Mouse (Mus musculus) gonadal fat pad, adult 2 months (tissue): ENCODE results near the gene Lrrc42. TPM values are rescaled to one million over a fixed set of nuclear protein-coding genes. Genes with fewer than 3 reads are reported as not detected.

Source experiments
- DNase-seq: peaks from one replicate; pipeline ENCODE4 v3.0.0-alpha.2; 2012; ENCODE audit warnings: low read depth
- polyA plus RNA-seq: library from polyadenylated mRNA; depleted of rRNA; stranded (reverse); fragments of >200 nt; gene quantifications from 2 replicates; pipeline ENCODE4 v1.2.3, GENCODE M21; 2012

The Lrrc42 gene
- polyA plus RNA-seq, 1 experiment, result 7.7 TPM

DNA sequence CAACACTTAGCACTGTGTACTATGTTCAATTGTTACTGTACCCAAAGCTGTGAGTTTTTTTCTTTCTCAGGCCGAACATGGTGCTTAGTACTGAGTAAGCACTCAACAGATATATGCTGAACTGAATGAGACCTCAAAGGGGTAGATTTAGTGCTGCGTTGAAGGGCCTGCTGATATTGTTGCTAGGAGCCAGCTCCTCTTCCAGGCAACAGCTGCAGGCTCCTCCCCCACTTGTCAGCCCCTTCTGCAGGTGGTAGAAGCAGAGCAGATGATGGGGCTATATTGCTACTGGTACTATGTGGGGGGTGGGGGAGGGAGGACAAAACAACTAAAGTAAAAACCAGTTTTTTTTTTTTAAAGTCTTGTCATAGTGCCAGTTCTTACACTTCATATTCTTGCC is 3.9 kb downstream of the Lrrc42 start:
- DNase-seq, result no peak

DNA sequence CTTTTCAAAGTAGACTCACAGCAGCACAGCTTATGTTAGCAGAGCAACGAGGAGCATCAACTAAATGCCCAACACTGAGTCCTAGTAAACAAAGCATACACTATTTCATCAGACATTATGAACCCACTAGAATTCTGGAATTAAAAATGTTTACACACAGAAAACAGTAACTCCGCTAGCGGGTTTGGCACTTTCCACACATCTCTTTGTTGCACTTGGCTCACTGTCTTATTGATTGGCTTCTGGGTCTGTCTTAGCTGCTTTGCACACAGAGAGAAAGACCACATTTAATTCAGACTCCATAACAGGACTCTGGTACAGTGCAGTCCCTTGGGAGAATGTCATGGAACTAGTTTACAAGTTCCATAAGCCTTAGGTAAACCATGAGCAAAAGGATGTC is 5.3 kb downstream of the Lrrc42 start:
- DNase-seq, result no peak

DNA sequence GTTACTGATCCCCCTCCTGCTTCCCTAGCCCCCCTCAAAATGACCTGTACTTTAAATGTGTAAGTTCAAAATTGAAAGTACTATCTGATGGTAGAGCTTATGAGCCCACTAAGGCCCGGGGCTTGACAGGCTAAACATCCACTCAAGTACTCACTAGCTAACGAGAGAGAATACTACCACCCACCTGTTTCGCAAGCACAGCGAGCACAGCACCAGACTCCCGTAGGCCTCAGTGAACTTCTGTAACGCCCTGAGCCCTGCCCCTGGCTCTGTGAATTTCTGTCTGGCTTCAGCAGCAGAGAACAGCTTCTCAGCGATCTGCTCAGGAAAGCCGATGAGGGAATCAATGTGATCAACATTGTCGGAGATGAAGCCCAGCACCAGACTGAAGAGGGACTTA is 6.2 kb downstream of the Lrrc42 start:
- no peak for DNase-seq

DNA sequence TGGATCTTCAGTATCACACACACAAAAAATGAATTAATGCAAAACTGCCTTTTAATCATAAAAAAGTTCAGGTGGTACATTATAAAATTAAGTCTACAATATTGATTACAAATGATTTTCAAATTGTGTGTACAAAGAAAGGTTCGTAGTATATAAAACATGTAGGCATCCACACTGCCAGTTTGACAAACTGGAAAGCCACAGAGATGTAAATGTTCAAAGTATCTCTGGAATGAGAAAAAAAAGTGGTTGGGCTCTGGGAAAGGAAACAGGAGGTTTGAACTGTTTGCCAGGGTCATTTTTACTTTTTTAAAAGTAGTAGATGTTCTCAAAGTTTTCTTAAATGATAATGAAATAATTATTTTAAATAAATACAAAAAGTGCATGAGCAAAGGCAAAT is 7.3 kb downstream of the Lrrc42 start:
- DNase-seq, result no peak

DNA sequence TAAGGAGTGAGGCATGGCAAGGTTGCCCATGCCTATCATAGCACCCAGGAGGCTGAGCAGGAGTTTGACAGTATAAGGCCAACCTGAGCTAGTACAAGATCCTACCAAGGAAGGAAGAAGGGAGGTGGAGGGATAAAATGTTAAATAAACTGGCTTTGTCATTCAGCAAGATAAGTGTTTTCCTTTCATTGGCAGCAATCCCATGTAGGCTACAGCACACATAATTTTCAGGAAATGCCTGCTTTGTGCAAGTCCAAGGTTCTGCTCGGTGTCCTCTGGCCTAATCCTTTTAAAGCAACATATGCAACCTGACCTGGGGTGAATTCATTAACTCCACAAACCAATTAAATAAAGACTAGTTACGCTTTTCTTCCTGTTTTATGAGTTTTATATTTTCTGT is 8.0 kb downstream of the Lrrc42 start:
- no peak for DNase-seq

DNA sequence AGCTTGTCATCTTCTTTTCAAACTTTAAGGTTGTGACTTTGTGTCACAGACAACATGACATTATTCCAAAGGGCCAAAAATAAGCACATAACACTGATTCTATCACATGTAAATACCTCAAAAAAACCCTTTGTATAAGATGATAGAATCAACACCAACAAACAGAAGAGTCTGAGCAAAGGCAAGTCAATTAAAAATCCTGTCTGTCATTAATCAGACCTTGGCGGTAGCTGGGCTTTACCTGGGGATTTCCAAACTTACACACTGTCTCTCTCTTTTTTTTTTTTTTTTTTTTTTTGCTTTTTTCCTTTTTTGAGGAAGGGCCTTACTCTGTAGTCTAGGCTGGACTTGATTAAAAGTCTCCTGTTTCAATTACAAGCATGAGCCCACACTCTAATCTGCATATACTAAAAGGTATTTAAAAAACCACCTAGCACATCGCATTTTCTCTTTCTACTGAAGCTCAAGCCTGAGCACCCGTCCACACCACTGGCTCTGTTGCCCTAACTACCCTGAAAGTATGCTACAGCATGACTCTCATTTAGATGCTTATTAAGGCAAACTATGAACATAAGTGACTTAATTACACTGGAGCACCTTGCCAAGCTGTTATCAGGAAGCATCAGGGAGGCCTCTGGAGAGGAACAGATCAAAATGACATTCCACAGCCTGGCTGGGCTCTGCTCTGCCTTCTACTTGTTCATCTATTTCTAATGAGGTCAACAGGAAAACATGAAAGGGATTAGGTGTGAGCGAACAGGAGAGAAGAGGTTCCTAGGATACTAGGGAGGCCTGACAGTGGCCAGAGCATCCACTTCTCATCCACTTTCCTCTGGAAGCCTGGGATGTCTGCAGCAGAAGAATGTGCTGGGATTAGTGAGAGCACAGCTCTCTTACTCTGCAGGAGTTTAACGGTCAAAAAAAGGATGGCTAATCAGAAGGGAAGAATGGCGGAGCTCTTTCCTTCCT is 9.7 kb downstream of the Lrrc42 start:
- DNase-seq, result no peak

DNA sequence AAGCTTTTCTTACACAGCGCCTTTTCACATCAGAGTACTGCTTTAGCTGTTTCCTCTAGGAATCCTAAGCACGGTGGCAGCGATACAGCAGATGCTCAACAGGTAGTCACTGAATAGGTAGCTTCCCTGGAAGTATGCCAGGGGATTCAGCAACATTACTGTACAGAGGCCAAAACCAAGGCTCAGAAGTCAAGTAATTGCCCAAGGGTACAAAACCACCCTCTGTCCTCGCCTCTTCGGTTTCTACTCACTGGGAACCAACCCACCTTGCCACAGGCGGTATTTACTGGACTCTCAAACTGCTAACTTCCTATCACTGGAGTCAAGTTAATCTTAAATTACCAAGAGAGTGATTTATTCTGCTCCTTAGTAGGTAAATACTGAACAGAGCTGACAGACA is 13.1 kb downstream of the Lrrc42 start:
- peak; percentile 75 for DNase-seq

DNA sequence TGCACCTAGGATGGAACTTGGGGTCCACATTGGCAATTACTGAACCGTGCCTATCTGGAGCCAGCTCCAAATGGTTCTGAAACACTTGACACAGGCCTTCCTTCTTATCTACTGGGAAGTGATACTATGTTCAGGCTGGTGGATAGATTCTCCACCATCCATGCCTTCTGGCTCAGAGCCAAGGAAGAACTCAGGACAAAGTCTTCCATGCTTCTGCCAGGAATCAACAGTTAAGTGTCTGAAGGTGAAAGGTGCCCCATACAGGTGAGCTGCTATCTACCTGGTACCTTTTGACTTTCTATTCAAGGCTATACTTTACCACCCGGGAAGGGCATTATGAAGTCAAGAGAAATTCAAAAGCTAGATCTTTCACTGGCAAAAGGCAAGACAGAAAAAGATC is 15.1 kb downstream of the Lrrc42 start:
- DNase-seq, result no peak

DNA sequence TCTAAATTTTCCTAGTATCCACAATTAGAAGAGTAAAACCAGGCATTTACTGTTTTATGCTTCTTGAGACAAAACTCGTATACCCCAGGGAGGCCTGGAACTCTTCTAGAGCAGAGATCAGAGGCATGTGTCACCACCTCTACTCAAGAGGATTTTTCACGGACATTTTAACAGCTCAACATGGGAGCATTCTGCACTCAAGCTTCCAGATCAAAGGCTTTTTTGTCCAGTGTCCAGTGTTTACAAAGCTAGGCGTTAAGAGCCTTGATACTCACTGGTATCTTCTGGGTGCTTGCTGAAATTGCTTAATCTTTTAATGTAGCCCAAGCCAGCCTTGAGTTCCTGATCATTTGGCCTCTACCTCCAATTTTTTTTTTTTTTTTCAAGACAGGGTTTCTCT is 21.1 kb downstream of the Lrrc42 start:
- DNase-seq, result no peak

DNA sequence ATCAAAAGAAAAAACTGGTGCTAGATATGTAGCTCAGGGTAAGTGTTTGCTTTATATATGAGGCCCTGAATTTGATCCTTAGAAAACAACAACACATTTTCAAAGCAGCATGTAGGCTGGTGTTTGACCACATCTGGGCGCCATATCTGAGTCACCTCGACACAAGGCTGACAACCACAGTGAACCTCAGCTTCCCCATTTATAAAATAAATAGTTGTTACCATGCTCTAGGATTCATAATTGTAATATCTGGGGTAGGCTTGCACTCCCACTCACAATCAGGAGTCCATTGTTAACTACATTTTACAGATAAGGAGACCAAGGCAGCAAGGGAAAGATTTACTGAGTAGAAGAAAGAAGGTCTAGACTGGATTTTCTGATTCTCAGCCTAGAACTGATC is 27.0 kb downstream of the Lrrc42 start:
- no peak for DNase-seq

DNA sequence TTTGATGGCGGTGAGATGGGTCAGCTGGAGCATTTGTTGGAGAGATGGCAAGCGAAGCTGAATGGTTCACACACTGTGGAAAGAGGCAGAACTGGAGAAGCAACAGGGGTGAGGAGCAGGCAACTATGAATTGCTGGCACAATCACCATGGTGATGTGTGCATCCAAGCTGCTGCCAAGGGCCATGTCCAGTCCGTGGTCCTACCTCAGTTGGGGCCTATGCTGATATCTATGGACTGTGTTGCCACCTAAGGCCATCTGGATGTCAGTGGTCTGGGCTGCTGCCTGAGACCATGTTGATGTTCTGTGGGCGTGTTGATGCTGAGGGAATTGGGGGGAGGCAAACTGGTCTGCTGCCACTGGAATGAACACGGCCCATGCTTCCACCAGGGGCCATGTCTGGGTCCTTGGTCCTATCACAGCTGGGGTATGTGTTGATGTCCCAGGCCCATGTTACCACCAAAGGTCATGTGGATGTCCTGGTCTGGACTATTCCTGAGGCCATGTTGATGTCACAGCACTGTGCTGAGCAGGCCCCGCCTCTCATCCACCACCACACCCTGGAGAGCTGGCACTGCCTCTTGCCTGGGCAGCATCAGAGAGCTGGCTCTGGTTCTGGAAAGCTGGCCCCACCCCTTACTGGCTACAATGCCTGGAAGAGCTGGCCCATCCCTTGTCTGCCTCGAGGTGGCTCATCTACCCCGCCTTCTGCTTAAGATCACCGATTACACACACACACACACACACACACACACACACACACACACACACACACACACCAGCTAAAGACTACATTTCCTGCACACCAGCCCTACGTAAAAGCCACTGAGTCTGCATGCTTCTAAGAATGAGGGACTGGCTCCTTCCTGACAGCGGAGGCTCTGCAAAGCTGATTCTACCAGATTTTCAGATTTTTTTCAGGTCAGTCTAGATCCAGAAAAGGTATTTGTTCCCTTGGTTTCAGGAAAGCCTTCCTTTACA is 29.8 kb downstream of the Lrrc42 start:
- peak; percentile 27 for DNase-seq

DNA sequence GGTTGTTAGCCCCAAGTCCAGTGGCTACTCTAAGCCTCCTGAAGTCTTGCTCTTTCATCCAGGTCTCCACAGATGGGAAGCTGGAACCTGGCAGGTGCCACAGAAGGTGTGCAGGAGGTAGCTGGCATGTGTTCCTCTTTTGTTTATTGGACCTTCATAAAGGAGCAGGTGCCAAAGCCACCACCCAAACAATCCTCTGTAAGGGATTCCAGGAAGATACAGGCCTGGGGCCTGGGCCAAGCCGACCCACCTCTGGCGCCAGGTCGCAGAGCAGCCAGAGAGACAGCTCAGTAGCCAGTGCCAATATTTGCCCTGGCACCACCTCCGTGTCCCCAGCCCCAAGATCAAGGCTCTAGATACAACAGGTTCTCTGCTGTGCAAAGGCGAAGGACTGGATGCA is 31.8 kb downstream of the Lrrc42 start:
- DNase-seq, result no peak

DNA sequence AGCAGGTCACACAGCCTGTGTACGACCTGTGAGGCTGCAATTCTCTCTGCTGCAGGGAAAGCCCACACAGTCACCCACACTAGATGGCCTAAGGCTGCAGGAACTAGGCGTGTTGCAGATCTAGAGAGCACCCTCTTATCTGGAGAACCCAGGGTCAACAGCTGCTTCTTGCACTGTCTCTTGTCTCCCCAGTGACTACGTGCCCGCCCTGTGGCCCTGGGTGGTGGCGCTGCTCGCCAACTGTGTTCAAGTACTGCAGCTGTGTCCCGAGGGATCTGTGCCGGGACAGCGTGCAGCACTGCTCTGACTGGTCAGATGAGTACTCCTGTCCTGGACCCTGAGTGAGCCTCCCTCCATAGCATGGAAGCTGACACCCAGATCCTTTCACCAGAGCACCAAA is 35.8 kb downstream of the Lrrc42 start:
- DNase-seq, result no peak

DNA sequence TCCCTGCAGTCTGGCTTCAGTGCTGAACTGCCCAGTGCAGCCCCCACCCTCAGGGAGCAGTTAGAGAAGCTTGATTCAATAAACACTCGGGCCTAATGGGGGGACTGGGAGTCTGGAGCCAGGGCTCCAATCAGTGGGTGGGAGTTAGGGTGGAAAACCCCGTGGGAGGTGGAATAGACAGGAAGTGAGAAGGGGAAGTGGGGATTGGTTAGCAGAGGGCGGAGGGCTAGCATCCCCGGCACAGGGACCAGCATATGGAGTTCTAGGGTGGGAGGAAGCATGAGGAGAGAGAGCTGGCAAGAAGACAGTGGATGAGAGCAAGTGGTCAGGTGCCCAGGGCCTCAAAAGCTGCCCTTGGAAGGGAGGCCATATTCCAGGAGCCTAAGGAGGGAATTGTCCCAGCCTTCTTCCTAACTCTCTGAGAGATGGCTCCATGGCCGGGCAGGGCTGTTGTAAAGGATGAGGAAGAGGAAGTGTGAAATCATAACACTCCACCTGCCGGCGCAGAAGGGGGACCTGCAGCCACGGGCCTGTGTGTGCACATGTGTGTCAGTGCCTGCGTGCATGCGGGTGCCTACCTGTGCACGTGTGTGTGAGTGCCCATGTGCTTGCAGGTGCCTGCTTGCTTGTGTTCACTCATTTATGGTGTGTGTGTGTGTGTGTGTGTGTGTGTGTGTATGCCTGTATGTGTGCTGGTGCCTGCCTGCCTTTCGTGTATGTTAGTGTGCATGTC is 39.9 kb downstream of the Lrrc42 start:
- DNase-seq, result no peak

DNA sequence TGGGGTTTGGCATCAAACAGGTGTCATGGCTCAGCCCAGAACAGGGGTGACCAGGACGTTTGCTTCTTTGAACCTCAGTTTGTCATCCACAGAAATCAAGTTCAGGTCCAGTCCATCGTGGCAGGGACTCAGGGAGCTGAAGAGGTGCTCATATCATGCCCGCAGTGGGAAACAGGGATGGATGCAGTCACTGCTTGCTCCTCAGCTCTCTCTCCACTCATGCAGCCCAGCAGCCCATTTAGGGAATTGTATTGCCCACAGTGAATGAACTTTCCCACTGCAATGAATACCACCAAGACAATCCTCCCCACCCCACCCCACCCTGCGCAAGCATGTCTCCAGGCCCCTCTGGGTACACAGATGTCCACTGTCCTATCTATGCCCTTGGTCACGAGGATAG is 41.4 kb downstream of the Lrrc42 start:
- no peak for DNase-seq

DNA sequence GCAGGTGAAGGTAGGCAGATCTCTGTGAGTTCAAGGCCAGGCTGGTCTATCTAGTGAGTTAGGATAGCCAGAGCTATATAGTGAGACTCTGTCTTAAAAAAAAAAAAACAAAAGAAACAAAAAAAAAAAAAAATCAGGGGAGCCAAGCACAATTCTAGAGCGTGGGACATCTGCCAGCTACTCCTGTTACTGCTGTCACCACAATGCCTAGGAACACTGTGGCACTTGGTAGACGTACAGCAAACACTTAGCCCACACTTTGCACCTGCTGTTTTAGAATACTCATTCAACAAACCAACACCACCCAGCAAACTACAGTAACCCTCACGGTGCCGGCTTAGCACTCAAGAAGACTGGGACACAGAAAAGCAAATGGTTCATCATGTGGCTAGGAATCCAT is 41.9 kb downstream of the Lrrc42 start:
- no peak for DNase-seq

DNA sequence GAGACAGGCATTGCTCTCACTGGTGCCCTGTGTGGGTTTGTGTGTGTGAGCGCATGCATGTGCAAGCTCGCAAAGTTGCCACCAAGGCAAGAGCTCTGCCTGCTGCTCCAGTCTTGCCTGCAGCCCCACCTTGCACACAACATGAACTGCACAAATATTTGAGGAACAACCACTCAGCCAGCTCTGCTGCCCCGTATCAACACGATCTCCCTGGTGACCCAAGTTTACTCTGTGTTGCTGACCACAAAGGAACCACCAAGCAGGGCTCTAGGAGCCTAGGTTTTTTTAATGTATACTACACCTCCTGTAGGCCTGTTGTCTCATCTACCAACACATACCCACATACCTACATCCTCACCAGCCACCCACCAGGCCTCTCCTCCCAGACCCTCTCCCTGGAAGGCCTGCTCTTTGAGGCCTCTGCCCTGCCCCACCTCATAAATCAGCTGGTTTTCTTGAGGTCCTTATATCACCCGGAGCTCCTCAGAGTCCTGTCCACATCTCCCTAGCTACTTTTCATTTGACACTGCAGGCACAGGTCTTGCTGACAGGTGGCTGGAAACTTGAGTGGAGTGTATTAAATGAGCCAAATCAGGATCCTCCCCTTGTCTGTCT is 42.7 kb downstream of the Lrrc42 start:
- DNase-seq, result no peak

DNA sequence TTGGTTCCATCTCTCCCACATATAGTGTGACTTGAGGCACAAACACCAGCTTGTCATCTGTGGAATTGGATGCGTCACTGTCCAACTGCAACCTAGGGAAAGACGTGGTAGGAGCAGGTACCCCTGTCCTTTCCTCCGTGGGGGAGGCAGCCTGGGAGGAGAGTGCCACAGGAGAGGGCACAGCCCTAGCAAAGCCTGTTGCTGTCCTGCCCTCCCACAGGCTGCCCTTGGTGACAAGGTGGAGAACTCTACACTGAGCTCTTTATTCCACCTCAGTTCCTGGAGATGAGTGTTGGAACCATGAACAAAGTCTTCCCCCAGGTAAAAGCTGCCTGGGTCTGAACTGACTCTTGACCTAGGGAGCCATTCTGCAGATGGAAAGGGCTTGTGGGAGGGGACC is 44.5 kb downstream of the Lrrc42 start, which contains the start of gene Ldlrad1:
Gene Ldlrad1 (plus strand): TSS at position 301 of the 400 bp plus-strand sequence.
- no peak for DNase-seq

DNA sequence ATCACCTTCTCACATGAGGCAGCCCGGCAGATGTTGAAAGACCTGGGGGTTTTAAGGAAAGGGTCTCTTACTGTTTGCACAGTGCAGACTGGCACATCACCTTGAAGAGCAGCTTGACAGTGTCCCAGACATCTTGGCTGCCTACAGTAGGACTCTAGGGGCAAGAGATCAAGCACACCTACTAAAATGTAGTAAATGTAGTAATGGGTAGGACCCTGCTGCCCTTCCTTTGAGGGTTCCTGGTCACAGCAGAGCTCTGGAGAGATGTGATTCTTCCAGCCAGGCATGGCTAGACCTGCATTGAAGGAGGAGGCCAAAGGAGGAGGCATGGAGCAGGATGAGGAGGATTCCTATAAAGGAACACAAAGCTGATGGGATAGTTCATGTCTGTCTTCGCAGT is 46.3 kb downstream of the Lrrc42 start:
- no peak for DNase-seq

DNA sequence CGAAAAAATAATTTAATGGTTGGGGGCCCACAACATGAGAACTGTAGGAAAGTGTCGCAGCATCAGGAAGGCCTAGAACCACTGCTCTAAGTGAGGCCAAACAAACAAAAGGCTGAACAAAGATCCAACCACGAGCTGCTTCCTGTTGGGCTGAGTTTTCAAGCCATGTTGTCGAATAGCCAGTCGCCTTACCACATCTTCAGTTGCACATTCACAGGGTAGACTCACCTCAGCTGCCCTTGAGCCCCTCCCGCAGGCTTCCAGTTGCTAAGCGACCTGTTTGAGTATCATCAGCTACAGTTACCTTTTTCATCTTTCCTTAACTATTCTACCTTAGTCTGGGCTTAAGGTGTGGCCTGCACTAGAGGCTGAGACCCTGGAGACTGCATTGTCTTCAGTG is 50.3 kb downstream of the Lrrc42 start:
- no peak for DNase-seq

DNA sequence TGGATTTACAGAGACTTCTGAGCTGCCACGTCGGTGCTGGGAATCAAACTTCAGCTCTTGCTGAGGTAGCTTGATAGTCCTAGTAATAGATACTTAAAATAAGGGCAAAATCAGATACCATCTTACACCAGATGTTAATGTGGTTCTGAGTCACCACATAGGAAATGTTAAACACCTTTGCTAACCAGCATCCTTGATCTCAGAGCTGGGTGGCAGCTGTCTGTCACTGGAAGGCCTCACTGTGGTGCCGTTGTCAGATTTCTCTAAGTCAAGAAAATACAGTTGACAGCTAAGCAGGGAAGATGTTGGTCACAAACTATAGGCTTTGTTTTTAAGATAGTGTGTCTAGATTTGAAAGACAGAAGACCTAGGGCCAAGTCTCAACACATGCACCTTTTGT is 51.6 kb downstream of the Lrrc42 start:
- DNase-seq, result no peak
